Mouse (Mus musculus): Measurements from ENCODE around the gene Zfp414.

Gene Zfp414

DNA sequence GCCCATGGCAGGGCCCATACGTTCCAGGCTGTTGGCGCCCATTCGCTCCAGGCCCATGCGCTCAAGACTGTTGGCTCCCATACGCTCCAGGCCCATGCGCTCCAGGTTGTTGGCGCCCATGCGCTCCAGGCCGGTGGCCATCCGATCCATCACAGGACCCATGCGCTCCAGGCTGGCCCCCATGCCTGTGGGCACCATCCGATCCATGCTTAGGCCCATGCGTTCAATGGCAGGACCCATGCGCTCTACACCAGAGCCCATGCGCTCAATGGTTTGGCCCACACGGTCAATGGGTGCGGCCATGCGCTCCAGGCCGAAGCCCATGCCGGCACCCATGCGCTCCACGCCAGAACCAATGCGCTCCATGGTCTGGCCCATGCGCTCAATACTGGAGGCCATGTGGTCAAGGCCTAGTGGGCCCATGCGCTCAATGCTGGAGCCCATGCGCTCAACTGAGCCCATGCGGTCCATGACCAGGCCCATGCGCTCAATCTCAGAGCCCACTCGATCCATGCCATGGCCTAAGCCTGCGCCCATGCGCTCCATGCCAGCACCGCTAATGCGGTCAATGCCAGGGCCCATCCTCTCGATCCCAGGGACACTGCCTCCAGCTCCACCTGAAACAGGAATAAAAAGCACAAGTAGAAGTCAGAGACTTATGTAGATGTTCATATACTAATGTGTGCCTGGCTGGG, 21.0 kb downstream of the Zfp414 start:
- no peak for DNase-seq (ENCODE audit: low read depth)

- DNase-seq (ENCODE audit: low read depth), result no peak
Observed at GRCm38 (mm10) chr17:33666813-33667212, 37.9 kb downstream of the Zfp414 start.

DNA sequence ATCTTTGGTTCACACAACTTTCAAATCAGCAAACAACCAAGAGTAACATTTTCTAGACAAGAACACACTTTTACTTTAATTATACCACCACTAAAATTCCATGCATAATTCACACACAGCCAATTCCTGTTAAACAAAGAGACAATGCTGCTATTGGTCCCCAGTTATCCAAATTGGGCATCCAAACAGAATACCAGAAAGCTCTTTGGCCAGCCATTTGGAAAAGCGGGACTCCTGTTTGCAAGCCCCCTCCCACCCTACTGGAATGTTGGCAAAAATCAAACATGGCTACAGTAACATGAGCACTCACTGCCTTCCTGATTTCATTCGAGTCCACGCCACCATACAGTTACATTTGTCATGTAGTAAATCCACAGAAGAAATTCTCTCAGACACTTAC, 40.8 kb downstream of the Zfp414 start:
- DNase-seq (ENCODE audit: low read depth), result no peak

GRCm38 (mm10) chr17:33673837-33674236, 44.9 kb downstream of the Zfp414 start:
- no peak for DNase-seq (ENCODE audit: low read depth)

DNA sequence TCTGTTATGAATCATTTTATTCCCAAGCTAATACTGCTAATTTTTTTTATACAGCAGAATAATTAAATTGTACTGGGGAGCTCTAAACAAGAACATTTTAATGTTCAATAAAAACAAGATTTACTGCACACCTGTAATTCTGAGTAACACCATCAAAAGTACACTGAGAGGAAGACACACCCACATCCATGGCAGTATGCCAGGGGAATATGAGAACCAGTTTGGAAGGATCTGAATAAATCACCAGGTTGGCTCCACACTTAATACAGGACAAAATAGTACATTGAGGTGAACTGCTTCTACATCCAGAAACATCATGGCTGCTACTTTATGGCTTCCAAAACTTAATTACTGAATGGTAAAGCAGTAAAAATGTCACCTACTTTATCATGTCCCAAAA, 46.6 kb downstream of the Zfp414 start:
- no peak for DNase-seq (ENCODE audit: low read depth)

DNA sequence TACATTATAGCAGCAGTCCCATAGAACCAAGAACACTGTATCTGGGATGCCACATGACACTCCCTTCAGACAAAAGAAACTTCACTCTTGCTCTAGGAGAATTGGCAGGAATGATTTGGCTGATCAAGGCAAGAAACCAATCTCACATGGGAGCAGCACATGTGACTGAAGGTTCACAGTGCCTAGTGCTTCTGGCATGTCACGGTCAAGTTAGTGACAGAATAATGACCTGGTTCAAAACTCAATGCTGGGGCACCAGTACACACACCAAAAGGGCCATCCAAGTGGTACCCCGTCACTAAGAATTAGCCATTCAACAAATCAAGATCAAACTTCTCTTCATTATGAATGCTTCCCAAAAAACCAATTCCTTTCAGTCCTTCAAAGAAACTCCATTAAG, 47.2 kb downstream of the Zfp414 start:
- DNase-seq (ENCODE audit: low read depth), result no peak

DNA sequence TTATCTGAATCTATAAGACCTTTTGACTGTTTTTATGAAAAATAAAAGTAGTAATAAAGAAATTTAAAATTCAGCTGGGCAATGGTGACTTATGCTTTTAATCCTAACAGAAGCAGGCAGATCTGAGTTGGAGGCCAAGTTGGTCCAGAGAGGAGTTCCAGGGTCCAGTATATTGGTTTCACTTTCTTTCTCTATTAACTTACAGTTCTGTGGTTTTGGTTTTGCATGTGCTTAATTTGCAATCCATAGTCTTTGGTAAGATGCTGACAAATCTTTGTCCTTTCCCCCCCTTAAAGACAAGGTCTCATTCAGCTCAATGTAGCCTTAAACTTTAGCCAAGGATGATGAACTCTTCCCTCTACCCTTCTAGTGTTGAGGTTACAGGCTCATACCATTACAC, 49.9 kb downstream of the Zfp414 start:
- no peak for DNase-seq (ENCODE audit: low read depth)

Measured in fibroblast of lung, adult 2 months (primary cell).